Mouse (Mus musculus) cerebellum, adult 2 months (tissue): ENCODE data around the gene Gpr143.
A peak's percentile ranks its signal among the peaks of the same experiment; 100 is the strongest.
"Not testable (repeated sequence)": the region's sequence is repeated elsewhere in the genome, so short reads cannot be mapped to it uniquely, and the experiment has no call there.

Source experiments
- CTCF ChIP-seq: fragments of 200-500 bp; IDR thresholded peaks from 2 replicates; pipeline ENCODE4 v1.5.1; 2011; ENCODE audit warnings: low read depth, mild to moderate bottlenecking, control low read depth, low read length, moderate library complexity, borderline replicate concordance; ENCODE audit not compliant: insufficient read depth
- POLR2A ChIP-seq: fragments of 200-500 bp; IDR thresholded peaks from 2 replicates; pipeline ENCODE4 v1.6.1; 2011; ENCODE audit warnings: low read length, control low read depth, borderline replicate concordance; ENCODE audit not compliant: insufficient read depth

DNA sequence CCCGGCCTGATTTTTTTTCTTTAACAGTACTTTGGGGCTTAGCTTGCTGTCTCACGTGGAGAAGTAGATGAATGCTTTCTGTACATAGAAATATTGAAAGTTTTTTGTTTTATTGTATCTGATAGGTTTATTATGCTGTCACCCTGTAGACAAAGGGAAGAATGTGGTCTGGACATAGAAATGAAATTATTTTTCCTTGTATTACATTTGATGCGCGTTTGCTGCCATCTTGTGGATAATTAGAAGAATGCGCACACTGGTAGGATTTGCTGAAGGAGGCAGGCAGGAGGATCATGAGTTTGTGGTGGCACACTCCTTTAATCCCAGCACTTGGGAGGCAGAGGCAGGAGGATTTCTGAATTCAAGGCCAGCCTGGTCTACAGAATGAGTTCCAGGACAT, 53.2 kb downstream of the Gpr143 start:
- TF ChIP-seq POLR2A = not testable (repeated sequence)
- TF ChIP-seq CTCF = peak; percentile 33; the same call in 1 of the 2 replicates
